Mouse (Mus musculus): ENCODE measurements at regions not wholly inside any gene's neighbourhood (a gene's known extent, or its start where the extent isn't known, plus 50 kb on each side); places are given as distances from the start of the nearest gene placed in this dataset.

DNA sequence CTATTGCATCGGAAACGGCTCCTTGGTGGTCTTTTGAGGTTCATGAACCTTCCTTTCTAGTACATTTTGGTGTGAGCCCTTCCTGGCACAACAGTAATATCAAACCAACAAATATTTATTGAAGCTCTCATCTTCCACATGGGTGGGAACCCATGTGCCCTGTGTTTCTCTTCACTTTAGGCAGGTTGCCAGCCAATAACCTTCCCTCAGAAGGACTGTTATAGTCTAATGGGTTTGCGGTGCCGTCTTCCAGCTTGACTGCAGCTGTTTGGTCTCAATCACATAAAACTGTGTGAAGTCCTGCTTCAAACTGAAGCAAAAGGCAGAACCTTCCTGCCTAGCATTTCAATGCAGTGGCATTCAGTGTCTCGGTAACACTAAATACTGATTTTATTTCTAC lies 69.4 kb upstream of the Irak1bp1 start:
- no peaks in the 10 kb centered on the region for H3K4me1 ChIP-seq (replicated peaks; ENCODE audit: control insufficient read depth, insufficient read depth, low read length)
- H3K9ac ChIP-seq (ENCODE audit: low read length), result no peak overlapping the region
- WGBS, result 93% methylated on average over 5 of the region's 5 CpGs
- DNase-seq (ENCODE audit: low spot score), result no peak
- H3K36me3 ChIP-seq (ENCODE audit: control insufficient read depth, insufficient read depth, low read length), result no peaks in the 10 kb centered on the region
- no peak for ATAC-seq (replicated peaks; ENCODE audit: low FRiP score)
- H3K4me2 ChIP-seq (ENCODE audit: low read depth, low read length, severe bottlenecking), result no peak overlapping the region
- H3K27me3 ChIP-seq (ENCODE audit: control insufficient read depth, insufficient read depth, low read length), result no peaks in the 10 kb centered on the region
- no peak overlapping the region for H3K4me3 ChIP-seq (ENCODE audit: low read depth, low read length)
- no peak overlapping the region for H3K27ac ChIP-seq (ENCODE audit: low read depth, low read length)
- H3K9me3 ChIP-seq (ENCODE audit: control insufficient read depth, low read length), result no peaks in the 10 kb centered on the region

DNA sequence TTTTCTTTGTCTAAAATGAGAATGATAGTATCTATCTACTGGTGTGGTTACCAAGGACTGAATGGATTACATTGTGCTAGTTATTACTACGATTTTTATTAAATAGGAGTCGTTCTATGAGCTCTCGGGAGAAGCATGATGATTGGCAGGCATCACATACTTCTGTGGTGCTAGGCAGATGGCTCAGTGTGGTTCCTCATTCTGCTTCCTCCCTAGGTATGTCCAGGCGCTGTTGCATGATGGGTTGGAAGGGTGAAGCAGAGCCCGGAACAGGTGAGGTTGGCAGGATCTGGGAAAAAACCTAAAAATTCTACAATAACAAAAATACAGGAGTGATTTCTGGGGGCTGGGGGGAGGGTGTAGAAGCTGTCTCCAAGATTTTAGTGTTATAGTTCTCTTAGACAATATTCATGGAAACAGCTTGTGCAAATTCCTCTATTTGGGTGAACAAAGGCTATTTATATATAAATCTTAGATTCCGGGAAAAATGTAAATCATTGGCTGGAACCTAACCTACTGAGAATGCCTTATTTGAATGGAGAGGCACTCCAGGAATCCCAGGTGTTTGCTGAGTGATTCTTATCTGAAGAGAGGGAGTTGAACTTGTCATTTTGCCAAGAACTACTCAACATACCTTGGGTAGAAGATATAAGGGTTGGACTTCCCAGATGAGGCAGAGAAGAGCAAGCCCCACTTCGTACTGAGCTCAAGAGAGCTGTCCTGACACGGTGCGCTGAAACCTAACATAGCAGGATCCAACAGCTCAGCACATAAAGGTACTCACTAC lies 68.5 kb upstream of the Irak1bp1 start:
- Histone ChIP-seq H3K4me2 (ENCODE audit: low read depth, low read length, severe bottlenecking) (no peak overlapping the region), H3K9ac (ENCODE audit: low read length) (no peak overlapping the region), H3K4me3 (ENCODE audit: low read depth, low read length) (no peak overlapping the region), H3K27me3 (ENCODE audit: control insufficient read depth, insufficient read depth, low read length) (no peaks in the 10 kb centered on the region), H3K9me3 (ENCODE audit: control insufficient read depth, low read length) (no peaks in the 10 kb centered on the region), H3K36me3 (ENCODE audit: control insufficient read depth, insufficient read depth, low read length) (no peaks in the 10 kb centered on the region), H3K27ac (ENCODE audit: low read depth, low read length) (no peak overlapping the region), H3K4me1 (replicated peaks; ENCODE audit: control insufficient read depth, insufficient read depth, low read length) (no peaks in the 10 kb centered on the region)
- no peak for DNase-seq (ENCODE audit: low spot score)
- WGBS, result 87% methylated on average over 9 of the region's 9 CpGs
- no peak for ATAC-seq (replicated peaks; ENCODE audit: low FRiP score)

DNA sequence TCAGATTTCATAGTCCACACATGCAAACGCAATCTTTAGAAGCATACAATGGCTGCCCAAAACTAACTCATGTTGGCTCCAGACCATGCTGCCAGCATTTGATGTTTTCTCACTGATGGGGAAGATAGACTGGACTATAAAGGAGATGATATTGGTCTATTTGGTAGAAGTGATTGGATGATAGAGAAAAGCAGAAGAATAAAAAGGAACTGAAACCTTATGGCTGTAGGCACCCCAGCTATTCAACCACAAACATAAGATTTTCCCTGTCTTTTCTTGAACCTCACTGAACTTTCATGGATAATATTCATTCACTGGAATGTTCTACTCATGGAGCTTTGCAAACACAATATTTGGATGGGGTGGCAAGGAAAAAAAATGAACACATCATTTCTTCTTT lies 65.7 kb upstream of the Irak1bp1 start:
- Histone ChIP-seq H3K4me2 (ENCODE audit: low read depth, low read length, severe bottlenecking) (no peak overlapping the region), H3K36me3 (ENCODE audit: control insufficient read depth, insufficient read depth, low read length) (no peaks in the 10 kb centered on the region), H3K27ac (ENCODE audit: low read depth, low read length) (no peak overlapping the region), H3K9me3 (ENCODE audit: control insufficient read depth, low read length) (no peaks in the 10 kb centered on the region), H3K27me3 (ENCODE audit: control insufficient read depth, insufficient read depth, low read length) (no peaks in the 10 kb centered on the region), H3K9ac (ENCODE audit: low read length) (no peak overlapping the region), H3K4me3 (ENCODE audit: low read depth, low read length) (no peak overlapping the region), H3K4me1 (replicated peaks; ENCODE audit: control insufficient read depth, insufficient read depth, low read length) (no peaks in the 10 kb centered on the region)
- DNase-seq (ENCODE audit: low spot score) (no peak), ATAC-seq (replicated peaks; ENCODE audit: low FRiP score) (no peak)
- WGBS, result 90% methylated on average over 1 of the region's 1 CpGs
